Mouse (Mus musculus) left cerebral cortex, adult 11 months (tissue): ENCODE measurements around the gene Ugt1a6a.

Experiments used
- DNase-seq: peaks from one replicate; pipeline ENCODE4 v3.0.0; 2022; ENCODE audit warnings: low spot score

Gene Ugt1a6a

DNA sequence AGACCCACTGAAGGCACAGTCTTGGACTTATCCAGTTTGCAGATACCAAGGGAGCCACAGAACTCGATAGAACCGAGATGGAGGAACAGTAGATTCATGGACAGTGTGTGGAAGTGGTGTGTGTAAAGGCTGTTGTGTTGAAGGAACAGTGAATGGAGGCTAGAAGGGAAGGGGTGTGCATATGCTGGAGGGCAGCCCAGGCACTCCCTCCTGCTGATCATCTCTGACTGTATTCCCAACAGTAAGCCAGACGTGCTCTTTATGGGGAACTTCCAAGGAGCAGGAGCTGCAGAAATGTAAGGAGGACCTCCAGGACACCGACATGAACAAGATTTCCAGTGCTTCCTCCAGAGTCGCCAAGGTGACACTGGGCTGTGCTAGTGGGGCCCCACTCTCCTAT lies 115.4 kb downstream of the Ugt1a6a start:
- DNase-seq: no peak

DNA sequence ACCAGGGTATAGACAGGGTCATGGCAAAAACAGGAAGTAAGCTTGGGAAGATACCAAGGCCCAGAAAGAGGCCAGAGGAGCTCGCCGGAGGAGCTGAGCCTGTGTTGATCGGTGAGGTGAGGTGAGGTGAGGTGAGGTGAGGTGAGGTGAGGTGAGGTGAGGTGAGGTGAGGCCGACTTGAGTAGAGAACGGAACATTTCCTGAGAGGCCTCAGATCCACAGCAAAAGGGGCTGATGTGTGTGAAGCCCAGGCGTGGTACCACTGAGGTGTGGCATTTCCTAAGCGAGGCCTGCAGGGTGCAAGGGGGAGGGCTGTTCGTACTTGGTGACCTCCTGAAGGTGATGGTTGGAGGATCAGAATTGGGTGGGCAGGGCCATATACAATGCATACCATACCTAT lies 118.5 kb downstream of the Ugt1a6a start:
- no peak for DNase-seq

DNA sequence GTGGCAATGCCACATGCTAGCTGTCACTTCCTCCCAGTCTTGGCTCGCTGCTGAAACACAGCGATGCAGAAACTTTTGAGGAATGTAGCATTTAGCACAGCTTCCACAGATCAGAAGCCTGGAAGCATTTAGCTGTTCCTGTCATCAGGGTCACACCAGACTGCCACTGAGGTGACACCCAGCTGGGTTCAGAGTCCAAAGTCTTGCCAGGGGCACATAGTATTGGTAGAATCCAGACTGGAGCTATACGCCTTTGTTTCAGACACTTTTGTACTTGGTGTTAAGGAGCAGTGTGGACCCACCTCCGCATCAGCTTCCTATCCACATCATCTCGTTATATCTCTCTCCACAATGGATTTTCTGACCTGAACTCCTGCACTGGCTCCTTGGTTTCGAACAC lies 118.9 kb downstream of the Ugt1a6a start:
- DNase-seq: no peak

DNA sequence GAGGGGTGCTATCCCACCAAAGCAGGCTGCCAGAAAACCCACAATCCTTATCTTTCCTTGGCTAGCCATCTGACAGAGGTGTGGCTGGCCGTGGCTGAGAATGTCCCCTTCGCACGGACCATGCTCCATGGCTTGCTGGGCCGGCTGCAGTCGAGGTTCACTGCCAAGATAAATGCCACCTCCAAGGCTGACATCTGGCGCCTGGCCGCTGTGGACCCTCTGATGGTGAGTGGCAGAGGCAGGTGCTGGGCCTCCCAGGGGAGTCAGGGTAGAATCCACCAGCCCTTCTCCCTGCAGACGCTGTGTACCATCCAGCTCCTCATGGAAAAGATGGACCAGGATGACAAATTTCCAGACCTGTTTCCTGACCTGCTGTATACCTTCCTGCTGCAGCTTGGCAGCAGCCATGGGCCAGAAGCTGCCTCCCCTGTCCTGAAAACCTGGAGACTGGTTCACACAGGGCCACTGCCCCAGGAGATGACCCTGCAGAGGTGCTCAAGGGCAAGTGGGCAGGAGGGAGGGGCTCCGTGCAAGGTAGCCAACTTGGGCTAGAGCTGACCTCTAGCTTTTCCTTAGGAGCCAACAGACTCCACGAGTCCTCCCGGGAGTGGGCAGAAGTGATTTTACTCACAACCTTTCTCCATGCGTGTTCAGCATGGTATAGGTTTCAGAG lies 120.3 kb downstream of the Ugt1a6a start:
- no peak for DNase-seq

DNA sequence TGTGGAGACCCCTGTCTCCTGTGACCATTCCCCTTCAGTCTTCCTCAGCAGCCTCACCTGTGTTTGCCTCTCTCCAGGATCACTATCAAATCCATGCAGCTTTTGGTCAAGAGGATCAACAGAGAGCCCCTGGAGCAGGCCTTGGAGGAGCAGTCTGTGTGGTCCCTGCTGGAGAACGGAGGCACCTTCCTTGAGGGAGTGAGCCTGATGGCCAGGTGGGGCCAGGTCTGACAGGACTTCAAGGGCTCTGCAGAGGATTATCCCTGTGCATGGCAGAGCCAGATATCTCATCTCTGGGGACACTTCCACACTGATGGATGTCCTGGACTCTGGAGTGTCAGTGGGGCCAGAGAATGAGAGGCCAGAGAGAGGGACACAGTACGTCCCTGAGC lies 120.9 kb downstream of the Ugt1a6a start:
- DNase-seq: no peak

DNA sequence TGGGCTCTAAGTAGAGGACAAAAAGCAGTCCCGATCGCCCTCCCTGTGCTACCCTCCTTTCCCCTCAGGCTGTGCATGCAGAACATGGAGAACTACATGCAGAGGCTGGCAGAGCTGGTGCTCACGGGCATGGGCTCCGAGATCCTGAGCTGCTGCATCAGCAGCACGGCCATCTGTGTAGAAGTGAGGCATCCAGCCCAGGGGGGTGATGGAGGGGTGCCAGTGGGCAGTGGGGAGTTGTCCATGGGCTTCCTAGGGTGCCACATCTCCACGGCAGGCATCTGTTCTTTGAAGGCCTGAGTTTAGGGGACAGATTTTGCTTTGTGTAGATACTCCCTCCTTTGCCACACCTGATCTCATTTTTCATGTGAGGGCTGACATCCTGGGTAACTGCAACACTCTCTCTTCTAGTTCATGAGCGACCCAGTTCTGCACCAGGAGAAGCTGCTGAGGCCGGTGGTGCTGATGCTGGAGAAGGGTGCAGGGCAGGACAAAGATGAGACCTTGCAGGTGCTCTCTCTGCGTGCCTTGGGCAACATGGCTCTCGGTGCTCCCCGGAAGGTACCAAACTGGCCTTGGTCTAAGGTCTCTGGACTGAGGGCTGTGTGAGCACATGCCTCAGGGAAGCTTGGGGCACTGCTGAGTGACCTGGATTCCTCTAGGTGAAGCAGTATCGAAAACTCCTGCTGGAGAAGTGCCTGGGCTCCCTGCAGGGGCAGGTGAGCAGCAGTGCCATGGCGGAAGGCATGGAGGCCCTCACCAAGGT lies 121.6 kb downstream of the Ugt1a6a start:
- no peak for DNase-seq

GRCm38 (mm10) chr1:88256886-88257663 lies 122.5 kb downstream of the Ugt1a6a start:
- no peak for DNase-seq

DNA sequence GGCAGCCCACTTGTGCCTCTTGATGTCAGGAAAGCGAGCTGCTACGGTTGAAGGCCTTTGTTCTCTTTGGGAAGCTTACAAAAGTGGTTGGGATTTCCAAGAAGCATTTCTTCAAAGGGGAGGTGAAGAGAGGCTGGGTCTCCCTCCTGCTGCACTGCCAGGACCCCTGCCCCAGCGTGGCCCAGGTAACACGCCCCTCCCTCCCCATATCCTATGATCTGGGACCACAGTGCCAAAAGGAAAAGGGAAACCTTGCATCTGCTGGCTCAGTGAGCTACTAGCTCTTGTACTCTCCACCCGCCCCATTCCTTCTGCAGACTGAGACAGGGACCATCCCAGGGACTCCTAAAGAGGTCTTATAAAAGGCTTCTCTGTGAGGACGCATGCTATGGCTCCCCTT lies 123.1 kb downstream of the Ugt1a6a start:
- no peak for DNase-seq

- no peak for DNase-seq
Observed at GRCm38 (mm10) chr1:88258361-88258760, 123.8 kb downstream of the Ugt1a6a start.

DNA sequence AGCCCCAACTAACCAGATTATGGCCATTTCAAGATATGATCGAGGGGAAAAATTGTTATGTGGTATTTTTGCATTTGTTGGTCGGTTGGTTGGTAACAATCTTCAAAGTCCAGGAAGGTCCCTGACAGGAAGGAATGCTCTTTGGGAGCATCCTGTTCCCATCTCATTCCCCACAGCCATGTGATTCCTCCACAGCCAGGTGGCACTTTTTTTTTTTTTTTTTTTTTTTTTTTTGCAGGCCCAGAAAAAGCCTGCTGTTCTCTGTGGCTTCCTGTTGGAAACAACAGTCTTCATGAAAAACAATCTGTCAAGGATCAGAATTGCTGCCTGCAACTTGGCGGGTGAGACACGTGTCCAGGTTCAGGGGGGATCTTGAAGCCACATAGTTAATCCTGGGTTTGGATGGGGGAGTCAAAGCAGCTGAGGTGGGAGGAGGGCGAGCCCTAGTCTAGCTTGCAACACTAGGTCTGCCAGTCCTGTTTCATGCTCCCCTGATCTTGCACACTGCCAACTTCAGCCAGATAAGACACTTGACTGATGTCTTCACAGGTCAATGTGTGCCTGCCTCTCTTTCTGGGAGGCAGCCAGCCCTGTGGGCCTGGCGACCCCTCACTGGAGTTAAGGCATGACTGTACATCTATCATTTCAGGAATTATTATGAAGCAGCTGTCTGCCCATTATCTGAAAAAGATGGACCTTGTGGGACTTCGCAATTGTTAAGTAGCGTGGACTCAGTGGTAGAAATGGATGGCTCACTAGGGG lies 124.5 kb downstream of the Ugt1a6a start:
- DNase-seq: no peak

DNA sequence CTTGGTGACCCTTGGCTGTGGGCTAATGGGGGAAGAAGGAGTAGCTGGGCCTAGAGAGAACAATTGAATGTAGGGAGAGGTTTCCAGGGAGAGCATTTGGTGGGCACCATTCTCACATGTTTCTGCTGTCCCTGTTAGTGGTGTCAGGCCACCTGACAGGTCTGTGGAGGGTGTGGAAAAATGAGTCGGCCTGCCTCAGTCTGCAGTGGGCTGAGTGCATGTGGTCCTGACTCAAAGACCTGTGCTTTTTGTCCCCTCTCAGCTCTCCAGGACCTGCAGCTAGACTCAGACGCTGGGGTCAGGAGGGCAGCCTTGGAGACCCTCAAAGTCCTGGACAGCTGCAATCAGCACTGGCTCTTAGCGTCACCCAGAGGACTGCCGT lies 125.0 kb downstream of the Ugt1a6a start:
- no peak for DNase-seq

- no peak for DNase-seq
Observed at GRCm38 (mm10) chr1:88260114-88260513, 125.5 kb downstream of the Ugt1a6a start.

GRCm38 (mm10) chr1:88260604-88261377 lies 126.2 kb downstream of the Ugt1a6a start:
- no peak for DNase-seq

DNA sequence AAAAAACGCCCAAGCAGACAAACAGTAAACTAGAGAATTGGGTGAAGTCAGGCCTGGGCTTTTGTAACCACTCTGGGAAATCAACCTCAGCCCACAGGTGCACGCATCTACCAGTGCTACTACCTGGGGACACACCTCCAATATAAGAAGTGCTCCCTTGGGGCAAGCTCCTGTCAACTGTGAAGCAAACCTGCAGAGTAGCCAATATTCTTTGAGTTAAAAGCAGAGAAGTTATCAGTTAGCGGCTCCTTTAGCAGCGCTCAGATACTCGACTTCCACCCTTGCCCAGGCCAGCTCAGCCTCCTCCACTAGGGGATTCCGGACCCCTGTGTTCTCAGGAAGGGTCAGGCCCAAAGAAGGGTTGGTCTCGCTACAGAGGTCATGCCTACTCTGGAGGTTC lies 127.1 kb downstream of the Ugt1a6a start:
- DNase-seq: no peak

DNA sequence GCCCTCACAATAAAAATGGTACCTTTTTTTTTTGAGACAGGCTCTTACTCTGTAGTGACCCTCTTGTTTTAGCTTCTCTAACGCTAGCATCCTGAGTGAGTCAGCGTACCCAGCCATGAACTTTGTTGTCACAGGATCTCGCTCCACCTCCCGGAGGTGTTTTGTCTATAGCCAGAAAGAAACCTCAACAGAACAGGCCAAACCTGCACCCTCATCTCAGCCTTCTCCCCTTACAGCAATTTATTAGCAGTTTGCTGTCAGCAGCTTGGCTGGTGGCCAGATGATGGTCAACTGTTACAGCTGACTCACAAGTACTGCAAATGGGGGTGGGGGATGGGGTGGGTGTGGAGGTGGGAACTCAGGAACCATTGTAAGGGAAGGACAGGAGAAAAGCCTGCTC lies 127.6 kb downstream of the Ugt1a6a start:
- no peak for DNase-seq

GRCm38 (mm10) chr1:88262961-88263360 lies 128.4 kb downstream of the Ugt1a6a start:
- DNase-seq: no peak

DNA sequence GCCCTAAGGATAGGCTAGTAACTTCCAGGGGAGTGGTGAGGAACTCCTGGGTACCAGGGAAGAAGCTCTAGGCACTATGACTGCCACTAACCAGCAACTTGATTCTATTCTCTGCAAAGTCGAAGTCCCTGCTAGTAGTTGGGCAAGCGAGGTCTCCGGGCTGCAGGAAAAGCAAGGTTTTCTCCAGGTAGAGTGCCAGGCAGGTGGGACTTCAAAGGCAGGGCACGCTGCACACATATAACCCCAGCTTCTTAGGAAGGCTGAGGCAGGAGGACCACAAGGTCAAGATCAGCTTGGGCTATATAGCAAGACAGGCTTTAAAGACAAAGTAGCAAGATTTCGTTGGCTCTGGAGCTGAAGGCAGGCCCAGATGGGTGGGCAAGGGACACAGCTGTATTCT lies 129.2 kb downstream of the Ugt1a6a start:
- no peak for DNase-seq

DNA sequence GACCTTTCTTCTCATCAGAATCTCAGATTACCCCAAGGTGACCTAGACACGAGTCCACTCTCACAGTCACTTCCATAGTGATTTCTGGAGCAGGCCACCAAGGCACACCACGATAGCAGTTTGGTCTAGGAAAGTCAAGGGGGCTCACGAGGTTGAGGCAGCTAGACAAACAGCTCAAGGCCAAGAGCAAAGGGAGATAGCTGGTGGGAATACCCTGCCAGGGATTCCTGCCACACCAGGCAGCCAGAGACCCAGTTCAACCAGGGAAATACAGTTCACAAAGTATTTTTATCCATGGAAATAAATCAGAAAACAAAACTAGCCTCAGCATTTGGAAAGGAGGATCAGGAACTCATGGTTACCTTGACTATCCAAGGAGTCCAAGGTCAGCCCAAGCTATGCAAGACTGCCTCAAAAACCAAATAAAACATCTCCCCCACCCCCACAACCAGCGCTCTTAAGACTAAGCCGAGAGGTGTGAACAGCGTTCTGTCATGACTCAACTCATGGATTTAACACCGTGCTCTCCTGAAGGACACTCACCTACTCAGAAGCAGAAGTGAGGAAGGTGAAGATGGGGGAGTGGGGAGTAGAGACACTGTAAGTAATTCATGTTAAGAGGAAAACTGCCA lies 129.7 kb downstream of the Ugt1a6a start:
- no peak for DNase-seq

- DNase-seq: no peak
Observed at GRCm38 (mm10) chr1:88264869-88265240, 130.2 kb downstream of the Ugt1a6a start.

GRCm38 (mm10) chr1:88266123-88266522 lies 131.5 kb downstream of the Ugt1a6a start:
- DNase-seq: no peak

DNA sequence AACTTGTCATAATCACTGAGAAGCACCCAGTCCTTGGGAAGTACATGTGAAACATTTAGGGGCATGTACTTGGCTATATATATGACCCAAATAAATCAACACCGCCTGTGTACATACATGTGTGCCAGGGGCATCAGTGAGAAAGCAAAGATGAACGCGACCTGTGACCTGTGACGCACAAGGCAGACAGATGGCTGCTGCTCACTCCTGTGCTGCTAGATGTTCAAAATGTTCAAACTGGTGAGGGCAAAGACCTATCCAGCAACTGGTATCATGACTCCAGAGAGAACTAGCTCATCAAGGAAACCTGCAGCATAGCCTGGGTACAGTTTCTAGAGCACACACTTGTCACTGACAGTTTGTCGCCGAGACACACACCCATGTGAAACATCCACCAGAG lies 132.9 kb downstream of the Ugt1a6a start:
- DNase-seq: no peak
